Mouse (Mus musculus): ENCODE measurements around the gene Mypn. TPM values are rescaled to one million over a fixed set of nuclear protein-coding genes. Genes with fewer than 3 reads are reported as not detected.
A peak's percentile ranks its signal among the peaks of the same experiment; 100 is the strongest.

Mypn gene
- polyA plus RNA-seq, 1 experiment, result not detected

- Histone ChIP-seq H3K4me3 (ENCODE audit: insufficient read depth, low read length) (no peak overlapping the region), H3K4me1 (ENCODE audit: control insufficient read depth, insufficient read depth, low read length) (no peaks in the 10 kb centered on the region), H3K27ac (ENCODE audit: insufficient read depth, low read depth, low read length) (no peak overlapping the region)
- TF ChIP-seq CTCF (IDR thresholded peaks at IDR 0.05; ENCODE audit: low read depth, low read length), result no peak
- no peak for TF ChIP-seq POLR2A (IDR thresholded peaks at IDR 0.05; ENCODE audit: borderline replicate concordance, low read depth, low read length)
Observed at GRCm38 (mm10) chr10:63121961-63122360, 81.8 kb downstream of the Mypn start.

- H3K4me3 ChIP-seq (ENCODE audit: insufficient read depth, low read length), result no peak overlapping the region
- no peaks in the 10 kb centered on the region for H3K4me1 ChIP-seq (ENCODE audit: control insufficient read depth, insufficient read depth, low read length)
- TF ChIP-seq POLR2A (IDR thresholded peaks at IDR 0.05; ENCODE audit: borderline replicate concordance, low read depth, low read length), result no peak
- no peak for TF ChIP-seq CTCF (IDR thresholded peaks at IDR 0.05; ENCODE audit: low read depth, low read length)
- H3K27ac ChIP-seq (ENCODE audit: insufficient read depth, low read depth, low read length), result no peak overlapping the region
Observed at GRCm38 (mm10) chr10:63119916-63120315, 83.8 kb downstream of the Mypn start.

GRCm38 (mm10) chr10:63117583-63117982, 86.2 kb downstream of the Mypn start:
- no peaks in the 10 kb centered on the region for H3K4me1 ChIP-seq (ENCODE audit: control insufficient read depth, insufficient read depth, low read length)
- H3K27ac ChIP-seq (ENCODE audit: insufficient read depth, low read depth, low read length), result no peak overlapping the region
- TF ChIP-seq CTCF (IDR thresholded peaks at IDR 0.05; ENCODE audit: low read depth, low read length) (no peak), POLR2A (IDR thresholded peaks at IDR 0.05; ENCODE audit: borderline replicate concordance, low read depth, low read length) (no peak)
- no peak overlapping the region for H3K4me3 ChIP-seq (ENCODE audit: insufficient read depth, low read length)

GRCm38 (mm10) chr10:63116376-63116775, 87.4 kb downstream of the Mypn start:
- no peak for TF ChIP-seq POLR2A (IDR thresholded peaks at IDR 0.05; ENCODE audit: borderline replicate concordance, low read depth, low read length)
- TF ChIP-seq CTCF (IDR thresholded peaks at IDR 0.05; ENCODE audit: low read depth, low read length), result no peak
- Histone ChIP-seq H3K27ac (ENCODE audit: insufficient read depth, low read depth, low read length) (no peak overlapping the region), H3K4me1 (ENCODE audit: control insufficient read depth, insufficient read depth, low read length) (no peaks in the 10 kb centered on the region), H3K4me3 (ENCODE audit: insufficient read depth, low read length) (no peak overlapping the region)

GRCm38 (mm10) chr10:63115881-63116280, 87.9 kb downstream of the Mypn start:
- TF ChIP-seq CTCF (IDR thresholded peaks at IDR 0.05; ENCODE audit: low read depth, low read length) (no peak), POLR2A (IDR thresholded peaks at IDR 0.05; ENCODE audit: borderline replicate concordance, low read depth, low read length) (no peak)
- Histone ChIP-seq H3K4me3 (ENCODE audit: insufficient read depth, low read length) (no peak overlapping the region), H3K27ac (ENCODE audit: insufficient read depth, low read depth, low read length) (no peak overlapping the region), H3K4me1 (ENCODE audit: control insufficient read depth, insufficient read depth, low read length) (no peaks in the 10 kb centered on the region)

- Histone ChIP-seq H3K4me3 (ENCODE audit: insufficient read depth, low read length) (no peak overlapping the region), H3K4me1 (ENCODE audit: control insufficient read depth, insufficient read depth, low read length) (no peaks in the 10 kb centered on the region), H3K27ac (ENCODE audit: insufficient read depth, low read depth, low read length) (no peak overlapping the region)
- TF ChIP-seq POLR2A (IDR thresholded peaks at IDR 0.05; ENCODE audit: borderline replicate concordance, low read depth, low read length) (no peak), CTCF (IDR thresholded peaks at IDR 0.05; ENCODE audit: low read depth, low read length) (no peak)
Observed at GRCm38 (mm10) chr10:63113716-63114360, 89.9 kb downstream of the Mypn start.

- no peak overlapping the region for H3K4me3 ChIP-seq (ENCODE audit: insufficient read depth, low read length)
- H3K27ac ChIP-seq (ENCODE audit: insufficient read depth, low read depth, low read length), result no peak overlapping the region
- TF ChIP-seq POLR2A (IDR thresholded peaks at IDR 0.05; ENCODE audit: borderline replicate concordance, low read depth, low read length) (no peak), CTCF (IDR thresholded peaks at IDR 0.05; ENCODE audit: low read depth, low read length) (no peak)
- no peaks in the 10 kb centered on the region for H3K4me1 ChIP-seq (ENCODE audit: control insufficient read depth, insufficient read depth, low read length)
Observed at GRCm38 (mm10) chr10:63113027-63113604, 90.6 kb downstream of the Mypn start.

- TF ChIP-seq POLR2A (IDR thresholded peaks at IDR 0.05; ENCODE audit: borderline replicate concordance, low read depth, low read length), result no peak
- no peak for TF ChIP-seq CTCF (IDR thresholded peaks at IDR 0.05; ENCODE audit: low read depth, low read length)
- H3K27ac ChIP-seq (ENCODE audit: insufficient read depth, low read depth, low read length), result no peak overlapping the region
- no peaks in the 10 kb centered on the region for H3K4me1 ChIP-seq (ENCODE audit: control insufficient read depth, insufficient read depth, low read length)
- peak overlapping the region; percentile 62; the same call in 1 of the 2 replicates for H3K4me3 ChIP-seq (ENCODE audit: insufficient read depth, low read length)
Observed at GRCm38 (mm10) chr10:63100657-63101056, 103.1 kb downstream of the Mypn start.

- TF ChIP-seq CTCF (IDR thresholded peaks at IDR 0.05; ENCODE audit: low read depth, low read length), result no peak
- no peak for TF ChIP-seq POLR2A (IDR thresholded peaks at IDR 0.05; ENCODE audit: borderline replicate concordance, low read depth, low read length)
- peak overlapping the region; percentile 62 for H3K4me3 ChIP-seq (ENCODE audit: insufficient read depth, low read length)
- H3K27ac ChIP-seq (ENCODE audit: insufficient read depth, low read depth, low read length), result no peak overlapping the region
Observed at GRCm38 (mm10) chr10:63099941-63100562, 103.7 kb downstream of the Mypn start.

GRCm38 (mm10) chr10:63099521-63099920, 104.2 kb downstream of the Mypn start, which contains the start of gene Atoh7:
Atoh7 (plus strand) TSS chr10:63099651.
- no peaks in the 10 kb centered on the region for H3K4me1 ChIP-seq (ENCODE audit: control insufficient read depth, insufficient read depth, low read length)
- no peak within 1 kb of the TSS for H3K27ac ChIP-seq (ENCODE audit: insufficient read depth, low read depth, low read length)
- TF ChIP-seq CTCF (IDR thresholded peaks at IDR 0.05; ENCODE audit: low read depth, low read length), result no peak
- H3K4me3 ChIP-seq (ENCODE audit: insufficient read depth, low read length), result peak within 1 kb of the TSS; percentile 62

More at GRCm38 (mm10) chr10:63099941-63100562, 103.7 kb downstream of the Mypn start:
- no peaks in the 10 kb centered on the region for H3K4me1 ChIP-seq (ENCODE audit: control insufficient read depth, insufficient read depth, low read length)
